ENCODE assay signal across 22 mouse cellular contexts in the genomic region with DNA sequence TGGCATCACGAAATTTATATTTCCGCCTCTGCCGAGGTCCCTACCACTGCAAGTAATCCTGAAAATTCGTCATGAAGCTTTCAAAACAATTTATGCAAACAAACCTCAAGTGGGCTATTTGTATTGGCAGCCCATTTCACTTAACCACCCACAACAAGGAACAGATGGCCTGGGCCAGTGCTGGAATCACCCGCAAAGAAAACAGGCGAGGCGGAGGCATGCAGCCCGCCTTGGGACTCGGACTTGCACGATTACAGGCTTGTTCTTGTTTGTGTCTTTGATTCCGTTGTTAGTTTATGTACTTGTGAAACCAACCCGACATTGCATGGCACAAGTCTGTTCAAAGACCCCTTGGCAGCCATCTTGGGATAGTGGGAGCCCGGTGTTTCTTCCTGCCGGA. TPM values are rescaled to one million over a fixed set of nuclear protein-coding genes. Genes with fewer than 3 reads are reported as not detected.
DNase-seq lines count a peak whose midpoint lies in the region; ATAC-seq and TF ChIP-seq lines count a peak whose summit lies in the region.
"Had no signal": no experiment of that assay in that cellular context is flagged by ENCODE, and none has a peak within 500 bp of the region (broad histone marks: within the 10 kb centered on the region; RNA-seq: fewer than 3 reads in every experiment).

No protein-coding gene starts in this region.

- H3K4me1 ChIP-seq in hindbrain, postnatal 0 days (ENCODE audit: insufficient read depth, low read length) = no peaks in the 10 kb centered on the region
- peaks cover 10% of the 10 kb centered on the region; the same call in 1 of the 2 replicates for H3K4me1 ChIP-seq in hindbrain, embryonic 10.5 days (replicated peaks)
- H3K4me1 ChIP-seq in lung, postnatal 0 days (ENCODE audit: insufficient read depth, low read depth, low read length) = no peaks in the 10 kb centered on the region
- no peaks in the 10 kb centered on the region for H3K4me1 ChIP-seq in embryonic facial prominence, embryonic 11.5 days (ENCODE audit: control insufficient read depth, insufficient read depth, low read length)
- peaks cover 2% of the 10 kb centered on the region; the same call in 1 of the 2 replicates for H3K4me1 ChIP-seq in kidney, embryonic 15.5 days
- H3K4me1 ChIP-seq: liver, embryonic 15.5 days; midbrain, embryonic 15.5 days had no signal

- no peak overlapping the region for H3K27ac ChIP-seq in hindbrain, postnatal 0 days
- H3K27ac ChIP-seq in hindbrain, embryonic 10.5 days = no peak overlapping the region
- H3K27ac ChIP-seq in lung, postnatal 0 days (ENCODE audit: low read length) = no peak overlapping the region
- H3K27ac ChIP-seq in embryonic facial prominence, embryonic 11.5 days (replicated peaks; ENCODE audit: low read depth, low read length) = no peak overlapping the region
- H3K27ac ChIP-seq in kidney, embryonic 15.5 days = no peak overlapping the region
- H3K27ac ChIP-seq: liver, embryonic 15.5 days; midbrain, embryonic 15.5 days; stomach, postnatal 0 days had no signal

- 69% methylated on average over 14 of the region's 14 CpGs for WGBS in hindbrain, postnatal 0 days
- WGBS in hindbrain, embryonic 10.5 days = 85% methylated on average over 14 of the region's 14 CpGs
- WGBS in lung, postnatal 0 days = 72% methylated on average over 14 of the region's 14 CpGs
- WGBS in embryonic facial prominence, embryonic 11.5 days = 44% methylated on average over 14 of the region's 14 CpGs
- 81% methylated on average over 14 of the region's 14 CpGs for WGBS in kidney, embryonic 15.5 days

- no peak for ATAC-seq in hindbrain, postnatal 0 days
- no peak for ATAC-seq in lung, postnatal 0 days
- ATAC-seq in embryonic facial prominence, embryonic 11.5 days (replicated peaks; ENCODE audit: insufficient number of reproducible peaks, low FRiP score, low TSS enrichment, low read depth) = 0 out of 2 replicates have a peak, but pooled peaks have one; percentile 19
- no peak for ATAC-seq in megakaryocyte, adult 5-6 weeks (ENCODE audit: poor library complexity, severe bottlenecking)
- ATAC-seq in kidney, embryonic 15.5 days (replicated peaks; ENCODE audit: low FRiP score) = no peak
- ATAC-seq: CD4-positive, CD25-positive, alpha-beta regulatory T cell, adult 4 months; hindbrain, embryonic 16.5 days; midbrain, embryonic 15.5 days had no signal

- no peaks in the 10 kb centered on the region for H3K36me3 ChIP-seq in hindbrain, postnatal 0 days (ENCODE audit: insufficient read depth, low read length)
- no peaks in the 10 kb centered on the region for H3K36me3 ChIP-seq in hindbrain, embryonic 10.5 days
- no peaks in the 10 kb centered on the region for H3K36me3 ChIP-seq in lung, postnatal 0 days (ENCODE audit: insufficient read depth, low read length)
- no peaks in the 10 kb centered on the region for H3K36me3 ChIP-seq in embryonic facial prominence, embryonic 11.5 days (replicated peaks; ENCODE audit: control insufficient read depth, insufficient read depth, low read depth, low read length)
- H3K36me3 ChIP-seq in kidney, embryonic 15.5 days = no peaks in the 10 kb centered on the region
- H3K36me3 ChIP-seq: liver, embryonic 15.5 days; midbrain, embryonic 15.5 days had no signal

- DNase-seq in hindbrain, postnatal 0 days (ENCODE audit: low spot score) = peak; percentile 11
- DNase-seq in hindbrain, embryonic 10.5 days (ENCODE audit: low spot score) = no peak
- DNase-seq in lung, adult 18-20 months = peak; percentile 42 to 63
- no peak for DNase-seq in lung, postnatal 0 days (ENCODE audit: low spot score)
- peak; percentile 73 for DNase-seq in embryonic facial prominence, embryonic 11.5 days (ENCODE audit: low spot score)
- DNase-seq in gonadal fat pad, adult 2 months (ENCODE audit: low read depth) = peak; percentile 24
- DNase-seq: adrenal gland, postnatal 25 days; kidney, adult 2 months; kidney, postnatal 4 days; left cerebral cortex, postnatal 4 days; thymus, postnatal 36 days had no signal

- TF ChIP-seq CTCF in hindbrain, postnatal 0 days (IDR thresholded peaks at IDR 0.05; ENCODE audit: low read depth) = no peak
- TF ChIP-seq CTCF in lung, postnatal 0 days (IDR thresholded peaks at IDR 0.05) = no peak

- H3K4me2 ChIP-seq in hindbrain, postnatal 0 days (ENCODE audit: low read depth, low read length) = no peak overlapping the region
- no peak overlapping the region for H3K4me2 ChIP-seq in lung, postnatal 0 days (replicated peaks; ENCODE audit: low read depth, low read length)
- no peak overlapping the region for H3K4me2 ChIP-seq in embryonic facial prominence, embryonic 11.5 days (ENCODE audit: low read depth, low read length)
- H3K4me2 ChIP-seq in kidney, embryonic 15.5 days = no peak overlapping the region
- H3K4me2 ChIP-seq: liver, embryonic 15.5 days; midbrain, embryonic 15.5 days had no signal

- H3K27me3 ChIP-seq in hindbrain, postnatal 0 days (ENCODE audit: insufficient read depth, low read length) = no peaks in the 10 kb centered on the region
- H3K27me3 ChIP-seq in hindbrain, embryonic 10.5 days (ENCODE audit: insufficient read depth, poor library complexity, severe bottlenecking) = no peaks in the 10 kb centered on the region
- no peaks in the 10 kb centered on the region for H3K27me3 ChIP-seq in lung, postnatal 0 days (replicated peaks; ENCODE audit: insufficient read depth, low read length)
- no peaks in the 10 kb centered on the region for H3K27me3 ChIP-seq in embryonic facial prominence, embryonic 11.5 days (ENCODE audit: control insufficient read depth, insufficient read depth, low read length)
- no peaks in the 10 kb centered on the region for H3K27me3 ChIP-seq in kidney, embryonic 15.5 days
- H3K27me3 ChIP-seq: liver, embryonic 15.5 days; midbrain, embryonic 15.5 days had no signal

- no peaks in the 10 kb centered on the region for H3K9me3 ChIP-seq in hindbrain, postnatal 0 days (ENCODE audit: low read length)
- H3K9me3 ChIP-seq in hindbrain, embryonic 10.5 days = no peaks in the 10 kb centered on the region
- H3K9me3 ChIP-seq in lung, postnatal 0 days (ENCODE audit: low read length) = no peaks in the 10 kb centered on the region
- H3K9me3 ChIP-seq in embryonic facial prominence, embryonic 11.5 days (replicated peaks; ENCODE audit: control insufficient read depth, low read length) = no peaks in the 10 kb centered on the region
- no peaks in the 10 kb centered on the region for H3K9me3 ChIP-seq in kidney, embryonic 15.5 days (replicated peaks)
- H3K9me3 ChIP-seq: liver, embryonic 15.5 days; midbrain, embryonic 15.5 days had no signal

- no peak overlapping the region for H3K9ac ChIP-seq in hindbrain, postnatal 0 days (replicated peaks; ENCODE audit: low read length)
- H3K9ac ChIP-seq in lung, postnatal 0 days (replicated peaks; ENCODE audit: low read depth) = no peak overlapping the region
- no peak overlapping the region for H3K9ac ChIP-seq in embryonic facial prominence, embryonic 11.5 days (replicated peaks; ENCODE audit: low read length)
- H3K9ac ChIP-seq in kidney, embryonic 15.5 days = no peak overlapping the region
- H3K9ac ChIP-seq: liver, embryonic 15.5 days; midbrain, embryonic 15.5 days had no signal

- no peak overlapping the region for H3K4me3 ChIP-seq in hindbrain, postnatal 0 days (ENCODE audit: low read length)
- H3K4me3 ChIP-seq in hindbrain, embryonic 10.5 days = no peak overlapping the region
- H3K4me3 ChIP-seq in lung, postnatal 0 days (ENCODE audit: low read depth, low read length) = no peak overlapping the region
- H3K4me3 ChIP-seq in embryonic facial prominence, embryonic 11.5 days (ENCODE audit: low read depth, low read length) = no peak overlapping the region
- no peak overlapping the region for H3K4me3 ChIP-seq in kidney, embryonic 15.5 days (replicated peaks)
- H3K4me3 ChIP-seq: erythroblast, embryonic 14.5 days; liver, embryonic 15.5 days; midbrain, embryonic 15.5 days had no signal

- TF ChIP-seq EP300 in lung, postnatal 0 days (IDR thresholded peaks at IDR 0.05) = no peak

RNA-seq across cellular contexts. Expression of gene Irx6, which starts 55.8 kb away (rescaled TPM):
- 0.18 and 0.99 TPM in 2 replicates for total RNA-seq in hindbrain, postnatal 0 days (2014; rRNA removed)
- polyA plus RNA-seq in hindbrain, postnatal 0 days (2015; fragmentation: Nextera tagmentation; extraction: Ambion mirVana) = 0.79 and 0.83 TPM in 2 replicates
- 0.90 and 0.99 TPM in 2 replicates for polyA plus RNA-seq in hindbrain, embryonic 10.5 days (2016; fragmentation: Nextera tagmentation; extraction: Ambion mirVana)
- polyA plus RNA-seq in lung, postnatal 0 days (2015; fragmentation: Nextera tagmentation; extraction: Ambion mirVana) = not detected in 2 replicates
- 0.72 and 0.84 TPM in 2 replicates for polyA plus RNA-seq in embryonic facial prominence, embryonic 11.5 days (2014; fragmentation: Nextera tagmentation; extraction: Ambion mirVana)
- not detected in 2 replicates for polyA plus RNA-seq in gonadal fat pad, adult 2 months (2012; rRNA removed)
- not detected in 2 replicates for total RNA-seq in megakaryocyte, adult 5-6 weeks (2015)
- total RNA-seq in megakaryocyte, adult 5-6 weeks (2017) = not detected in 2 replicates
- 0.05 and 0.10 TPM in 2 replicates for polyA plus RNA-seq in kidney, embryonic 15.5 days (2015; fragmentation: Nextera tagmentation; extraction: Ambion mirVana)
- total RNA-seq: adrenal gland, postnatal 25 days; common myeloid progenitor, adult 5-6 weeks; heart, postnatal 25 days; left cerebral cortex, postnatal 4 days; megakaryocyte progenitor cell, adult 5-6 weeks had no signal
- polyA plus RNA-seq: CD4-positive, CD25-positive, alpha-beta regulatory T cell, adult 4 months; erythroblast, embryonic 14.5 days; kidney, adult 2 months; liver, embryonic 15.5 days; stomach, postnatal 0 days had no signal

Comparison
In these comparisons a context has a peak if more than half of its experiments do, and no peak if none do; other contexts are left out.
1. DNase-seq: peak in hindbrain, postnatal 0 days (single experiment), lung, adult 18-20 months (2 of 2), embryonic facial prominence, embryonic 11.5 days (single experiment) and gonadal fat pad, adult 2 months (single experiment); none in hindbrain, embryonic 10.5 days (single experiment) and lung, postnatal 0 days (single experiment).